Mouse (Mus musculus): ENCODE measurements around the gene Slc13a3. TPM values are rescaled to one million over a fixed set of nuclear protein-coding genes. Genes with fewer than 3 reads are reported as not detected.

Gene Slc13a3
- polyA plus RNA-seq, 1 experiment from 2014 or later = 0.24 TPM

DNA sequence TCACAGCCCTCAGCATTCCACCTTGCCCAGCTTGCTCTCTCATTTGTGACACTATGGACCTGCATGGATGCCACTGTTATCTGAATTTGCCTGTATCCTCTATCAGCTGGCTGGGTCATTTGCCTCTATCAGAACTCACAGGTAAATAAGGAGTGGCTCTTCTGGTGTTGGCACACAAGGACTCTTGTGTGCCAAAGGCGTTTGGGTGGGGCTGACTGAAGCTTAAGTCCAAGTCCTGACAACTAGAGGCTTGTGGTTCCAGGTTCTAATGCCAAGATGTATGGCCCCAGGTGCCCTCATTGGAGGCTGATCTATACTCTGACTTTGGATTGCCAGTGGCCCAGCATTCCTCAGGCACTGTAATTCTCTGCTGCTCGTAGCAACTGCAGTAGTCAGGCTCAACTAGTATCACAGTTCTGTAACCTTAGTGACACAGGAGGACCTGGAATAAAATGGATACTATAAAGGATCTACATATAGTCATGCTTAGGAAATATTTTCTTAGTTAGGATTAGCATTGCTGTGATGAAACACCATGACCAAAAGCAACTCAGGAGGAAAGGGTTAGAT is 24.8 kb upstream of the Slc13a3 start:
- no peak overlapping the region for H3K4me2 ChIP-seq
- no peak overlapping the region for H3K4me3 ChIP-seq
- 58% methylated on average over 2 of the region's 2 CpGs for WGBS
- ATAC-seq (replicated peaks; ENCODE audit: insufficient number of reproducible peaks, insufficient read depth, low FRiP score, low read depth) = no peak
- no peaks in the 10 kb centered on the region for H3K36me3 ChIP-seq
- H3K27me3 ChIP-seq = no peaks in the 10 kb centered on the region
- H3K27ac ChIP-seq = no peak overlapping the region
- no peak overlapping the region for H3K9ac ChIP-seq
- H3K9me3 ChIP-seq (replicated peaks) = no peaks in the 10 kb centered on the region
- H3K4me1 ChIP-seq (replicated peaks) = peaks cover 4% of the 10 kb centered on the region

DNA sequence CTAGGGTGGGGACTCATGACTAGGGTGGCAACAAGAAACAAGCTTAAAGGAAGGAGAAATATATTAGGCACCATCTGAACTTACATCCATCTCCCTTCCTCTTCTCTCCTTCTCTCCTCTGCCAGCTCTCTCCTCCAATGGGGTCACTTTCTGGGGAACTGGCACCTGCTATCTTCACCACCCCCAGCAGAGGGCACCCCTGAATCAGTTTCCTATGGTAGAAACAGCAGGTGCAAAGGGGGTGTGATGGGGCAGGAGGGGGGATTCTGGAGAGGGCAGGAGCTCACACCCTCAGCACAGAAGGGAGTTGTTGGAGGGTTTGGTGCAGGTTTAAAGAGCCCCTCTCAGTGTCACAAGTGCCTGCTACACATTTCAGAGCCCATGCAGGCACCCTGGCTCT is 23.2 kb upstream of the Slc13a3 start:
- no peak overlapping the region for H3K9ac ChIP-seq
- H3K27me3 ChIP-seq = no peaks in the 10 kb centered on the region
- peaks cover 13% of the 10 kb centered on the region for H3K4me1 ChIP-seq (replicated peaks)
- no peaks in the 10 kb centered on the region for H3K36me3 ChIP-seq
- no peak overlapping the region for H3K4me2 ChIP-seq
- ATAC-seq (replicated peaks; ENCODE audit: insufficient number of reproducible peaks, insufficient read depth, low FRiP score, low read depth) = no peak
- H3K9me3 ChIP-seq (replicated peaks) = no peaks in the 10 kb centered on the region
- H3K4me3 ChIP-seq = no peak overlapping the region
- no peak overlapping the region for H3K27ac ChIP-seq

DNA sequence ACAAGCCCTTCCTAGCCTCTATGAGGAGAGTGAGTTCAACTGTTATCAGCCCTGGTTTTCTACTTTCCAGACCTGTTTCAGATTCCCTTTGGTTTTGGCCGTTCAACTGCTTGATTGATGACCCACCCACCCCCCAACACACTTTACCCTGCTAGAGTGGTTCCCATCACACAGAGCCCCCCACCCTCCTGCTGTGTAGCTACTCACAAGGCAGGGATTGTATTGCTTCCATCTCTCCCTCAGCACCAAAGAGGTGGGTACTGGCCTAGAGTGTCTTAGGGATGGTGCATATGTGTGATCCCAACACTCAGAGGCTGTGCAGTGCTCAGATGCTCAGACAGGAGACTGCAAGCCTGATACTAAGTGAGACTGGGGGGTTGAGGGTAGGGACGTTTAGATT is 21.5 kb upstream of the Slc13a3 start:
- H3K36me3 ChIP-seq = peaks cover 11% of the 10 kb centered on the region
- H3K4me2 ChIP-seq = no peak overlapping the region
- H3K9me3 ChIP-seq (replicated peaks) = no peaks in the 10 kb centered on the region
- H3K27ac ChIP-seq = no peak overlapping the region
- H3K27me3 ChIP-seq = no peaks in the 10 kb centered on the region
- H3K9ac ChIP-seq = no peak overlapping the region
- H3K4me3 ChIP-seq = no peak overlapping the region
- WGBS = 46% methylated on average over 2 of the region's 2 CpGs
- peaks cover 13% of the 10 kb centered on the region for H3K4me1 ChIP-seq (replicated peaks)
- ATAC-seq (replicated peaks; ENCODE audit: insufficient number of reproducible peaks, insufficient read depth, low FRiP score, low read depth) = no peak

DNA sequence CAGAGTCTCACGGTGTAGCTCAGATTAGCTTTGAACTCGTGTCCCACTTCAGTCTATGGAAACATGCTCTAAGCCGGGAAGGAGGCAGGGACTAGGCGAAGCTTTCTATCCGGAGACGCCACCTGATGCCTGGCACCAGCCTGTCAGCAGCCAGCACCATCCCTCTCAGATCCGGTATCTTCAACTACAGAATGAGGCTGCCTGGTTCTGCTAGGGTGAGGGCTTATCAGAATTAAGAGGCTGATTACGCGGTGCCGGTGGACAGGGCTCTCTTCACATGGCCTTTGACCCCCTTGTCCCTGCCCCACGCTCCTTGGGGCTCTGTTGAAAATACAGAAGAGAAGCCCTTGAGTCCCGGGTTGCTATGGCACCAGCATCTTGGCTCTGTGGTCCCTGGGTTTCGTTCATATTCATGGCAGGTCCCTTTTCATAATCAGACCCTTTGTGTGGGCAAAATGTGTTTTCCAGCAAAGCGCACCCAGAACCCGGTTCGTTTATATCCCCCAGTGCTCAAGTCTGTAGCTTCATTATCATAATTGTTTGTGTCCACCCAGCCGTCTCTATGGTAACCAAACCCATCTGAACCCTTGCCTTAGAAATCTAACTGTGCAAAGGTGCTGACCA is 20.7 kb upstream of the Slc13a3 start:
- ATAC-seq (replicated peaks; ENCODE audit: insufficient number of reproducible peaks, insufficient read depth, low FRiP score, low read depth) = no peak
- H3K9me3 ChIP-seq (replicated peaks) = no peaks in the 10 kb centered on the region
- H3K27me3 ChIP-seq = no peaks in the 10 kb centered on the region
- H3K4me3 ChIP-seq = peak overlapping the region; percentile 83
- H3K4me2 ChIP-seq = peak overlapping the region; percentile 75
- H3K27ac ChIP-seq = peak overlapping the region; percentile 83; the same call in 1 of the 2 replicates
- peaks cover 13% of the 10 kb centered on the region for H3K4me1 ChIP-seq (replicated peaks)
- WGBS = 27% methylated on average over 17 of the region's 17 CpGs
- H3K36me3 ChIP-seq = peaks cover 12% of the 10 kb centered on the region
- H3K9ac ChIP-seq = peak overlapping the region; percentile 83

DNA sequence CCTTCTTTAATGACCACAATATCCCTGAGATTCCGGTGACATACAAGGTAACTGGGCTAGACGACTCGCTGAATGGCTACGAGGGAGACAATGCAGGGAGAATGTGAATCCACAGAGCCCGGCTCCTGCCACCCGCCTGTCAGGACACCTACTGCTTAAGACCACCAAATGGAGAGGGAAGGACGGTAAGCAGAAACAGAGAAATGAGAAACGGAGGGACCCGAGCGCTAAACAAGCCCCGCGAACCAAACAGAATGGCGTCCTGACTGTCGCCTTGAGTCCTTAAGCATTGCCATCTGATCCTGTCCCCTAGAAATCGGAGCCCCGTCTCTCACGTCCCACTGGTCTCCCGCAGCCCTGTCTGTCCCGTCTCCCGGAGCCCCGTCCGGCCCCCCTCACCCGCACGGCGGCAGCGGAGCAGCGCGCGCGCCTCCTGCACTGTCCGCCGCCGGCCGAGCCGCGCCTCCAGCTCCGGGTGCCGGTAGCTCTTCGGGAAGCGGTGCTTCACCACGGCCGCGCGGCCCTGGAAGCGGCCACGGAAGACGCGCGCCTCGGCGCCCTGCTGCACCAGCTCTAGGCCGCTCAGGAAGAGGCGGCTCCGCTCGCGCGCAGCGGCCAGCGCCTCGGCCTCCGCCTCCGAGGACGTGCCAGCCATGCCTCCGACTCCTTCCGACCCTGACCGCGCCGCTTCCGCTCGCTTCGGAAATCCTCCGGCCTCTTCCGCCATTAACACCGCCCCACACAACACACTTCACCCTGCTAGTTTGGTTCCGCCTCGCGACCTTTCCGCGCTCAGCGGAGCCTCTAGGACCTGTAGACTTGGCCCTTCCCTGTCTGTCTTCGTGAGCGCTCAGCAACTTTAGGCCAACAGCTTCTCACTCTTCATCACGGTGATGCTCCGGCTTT is 19.9 kb upstream of the Slc13a3 start, which contains the start of gene Trp53rka:
Gene Trp53rka, minus strand, starts transcription at position 677 of the 906 bp plus-strand sequence.
- Histone ChIP-seq H3K27ac (peak within 1 kb of the TSS; percentile 83), H3K9me3 (replicated peaks) (no peaks in the 10 kb centered on the region), H3K27me3 (no peaks in the 10 kb centered on the region), H3K36me3 (peaks cover 15% of the 10 kb centered on the region), H3K4me3 (peak within 1 kb of the TSS; percentile 83), H3K9ac (peak within 1 kb of the TSS; percentile 83), H3K4me1 (replicated peaks) (peaks cover 13% of the 10 kb centered on the region), H3K4me2 (peak within 1 kb of the TSS; percentile 75)
- under 1% methylated on average over 84 of the region's 84 CpGs for WGBS
- peak; percentile 87 for ATAC-seq (replicated peaks; ENCODE audit: insufficient number of reproducible peaks, insufficient read depth, low FRiP score, low read depth)

DNA sequence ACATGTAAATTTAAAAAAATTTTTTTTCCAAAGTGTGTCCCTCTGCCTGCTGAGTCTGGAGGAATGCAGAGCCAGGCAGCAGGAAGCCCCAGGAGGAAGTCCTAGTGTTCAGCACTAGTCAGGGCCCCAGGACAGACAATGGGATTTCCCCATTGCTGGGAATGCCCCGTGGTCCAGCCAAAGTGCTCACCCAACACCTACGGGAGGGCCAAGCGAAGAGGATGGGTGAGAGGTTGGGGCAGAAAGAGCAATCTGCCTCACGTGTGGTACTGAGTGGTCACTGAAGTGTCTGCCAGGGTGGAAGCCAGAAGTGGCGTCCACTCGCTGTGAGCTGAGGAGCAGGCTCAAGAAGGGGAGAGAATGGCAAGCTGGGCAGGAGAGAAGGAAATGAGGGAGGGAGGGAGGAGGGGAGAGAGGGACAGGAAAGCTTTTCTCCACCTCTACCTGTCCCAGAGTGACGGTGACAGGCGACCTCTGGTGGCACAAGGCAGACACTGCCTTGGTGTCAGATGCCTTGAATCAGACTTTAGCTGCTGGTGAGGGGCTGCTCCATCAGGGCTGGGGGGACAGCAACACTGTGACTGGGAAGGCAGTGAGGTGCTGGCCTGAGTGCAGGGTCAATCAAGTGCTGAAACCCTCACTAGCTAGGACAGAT is 14.0 kb upstream of the Slc13a3 start:
- Histone ChIP-seq H3K27ac (no peak overlapping the region), H3K36me3 (peaks cover 15% of the 10 kb centered on the region), H3K9me3 (replicated peaks) (no peaks in the 10 kb centered on the region), H3K27me3 (no peaks in the 10 kb centered on the region; the same call in none of the 2 replicates), H3K4me2 (no peak overlapping the region), H3K4me1 (replicated peaks) (peaks cover 14% of the 10 kb centered on the region), H3K9ac (no peak overlapping the region), H3K4me3 (no peak overlapping the region)
- ATAC-seq (replicated peaks; ENCODE audit: insufficient number of reproducible peaks, insufficient read depth, low FRiP score, low read depth) = 0 out of 2 replicates have a peak, but pooled peaks have one; percentile 26
- 16% methylated on average over 8 of the region's 8 CpGs for WGBS

DNA sequence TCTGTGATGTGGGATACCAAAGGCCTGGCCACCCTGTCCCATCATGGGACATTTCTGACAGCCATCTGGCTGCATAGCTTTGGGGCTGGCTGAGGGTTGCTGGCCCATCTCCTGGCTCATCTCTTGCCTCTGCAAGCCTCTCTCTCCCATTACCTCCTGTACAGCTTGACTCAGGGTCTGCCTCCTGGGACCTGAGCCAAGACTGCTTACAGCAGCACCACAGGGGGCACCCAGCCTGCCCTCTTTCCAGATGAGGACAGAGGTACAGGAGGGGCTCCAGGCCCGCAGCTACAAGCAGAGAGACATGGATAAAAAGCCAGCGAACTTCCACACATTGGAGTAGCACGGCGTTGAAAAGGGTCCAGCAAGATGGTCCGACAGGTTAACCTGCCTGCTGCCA is 13.4 kb upstream of the Slc13a3 start:
- Histone ChIP-seq H3K36me3 (peaks cover 15% of the 10 kb centered on the region), H3K4me3 (no peak overlapping the region), H3K9ac (no peak overlapping the region), H3K4me1 (replicated peaks) (peaks cover 12% of the 10 kb centered on the region), H3K9me3 (replicated peaks) (no peaks in the 10 kb centered on the region), H3K27me3 (no peaks in the 10 kb centered on the region; the same call in none of the 2 replicates), H3K4me2 (no peak overlapping the region), H3K27ac (no peak overlapping the region)
- no peak for ATAC-seq (replicated peaks; ENCODE audit: insufficient number of reproducible peaks, insufficient read depth, low FRiP score, low read depth)
- WGBS = 81% methylated on average over 5 of the region's 5 CpGs

DNA sequence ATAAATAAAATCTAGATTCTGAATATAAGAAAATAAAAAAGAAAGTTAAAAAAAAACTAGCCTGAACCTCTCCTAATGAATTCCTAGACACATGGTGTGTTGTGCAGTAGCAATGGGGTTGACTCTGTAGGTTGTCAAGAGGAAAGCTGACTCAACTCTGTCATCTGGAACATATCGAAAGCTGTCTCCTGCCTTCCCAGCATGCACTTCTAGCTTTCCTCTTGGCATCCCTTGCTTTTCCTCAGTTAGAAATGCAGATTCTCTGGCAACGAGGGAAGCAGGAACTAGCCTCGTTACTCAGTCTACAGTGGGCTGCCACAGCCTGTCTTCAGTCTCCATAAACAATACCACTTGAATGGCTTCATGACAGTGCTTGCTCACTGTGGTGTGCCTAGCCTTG is 12.8 kb upstream of the Slc13a3 start:
- Histone ChIP-seq H3K9me3 (replicated peaks) (no peaks in the 10 kb centered on the region), H3K4me1 (replicated peaks) (peaks cover 12% of the 10 kb centered on the region)
- WGBS = 60% methylated on average over 3 of the region's 3 CpGs

DNA sequence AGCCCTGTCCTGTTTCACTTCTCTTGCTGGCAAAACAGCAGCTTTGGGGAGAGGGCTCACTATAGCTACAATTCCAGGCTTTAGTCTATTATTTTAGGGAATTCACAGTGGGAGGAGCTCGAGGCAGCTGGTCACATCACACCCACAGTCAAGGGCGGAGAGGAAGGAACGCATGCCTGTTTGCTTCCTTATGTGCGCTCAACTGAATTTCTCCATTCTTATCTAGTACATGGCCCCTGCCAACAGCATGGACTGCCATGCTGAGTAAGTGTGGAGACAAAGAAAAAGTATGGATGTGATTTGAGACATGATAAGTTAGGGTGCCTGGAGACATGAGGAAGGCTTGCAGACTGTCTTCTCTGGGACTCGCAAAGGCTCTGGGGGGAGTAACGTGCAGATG is 11.1 kb upstream of the Slc13a3 start:
- no peak overlapping the region for H3K27ac ChIP-seq
- no peak overlapping the region for H3K4me2 ChIP-seq
- peaks cover 12% of the 10 kb centered on the region for H3K4me1 ChIP-seq (replicated peaks)
- 41% methylated on average over 6 of the region's 6 CpGs for WGBS
- peaks cover 3% of the 10 kb centered on the region; the same call in 1 of the 2 replicates for H3K36me3 ChIP-seq
- no peak overlapping the region for H3K4me3 ChIP-seq
- H3K9ac ChIP-seq = no peak overlapping the region
- no peaks in the 10 kb centered on the region for H3K9me3 ChIP-seq (replicated peaks)
- ATAC-seq (replicated peaks; ENCODE audit: insufficient number of reproducible peaks, insufficient read depth, low FRiP score, low read depth) = no peak
- peaks cover 2% of the 10 kb centered on the region for H3K27me3 ChIP-seq

More for the DNA sequence above, 12.8 kb upstream of the Slc13a3 start:
- Histone ChIP-seq H3K4me2 (no peak overlapping the region), H3K27me3 (peaks cover 2% of the 10 kb centered on the region), H3K36me3 (peaks cover 14% of the 10 kb centered on the region), H3K4me3 (no peak overlapping the region), H3K27ac (no peak overlapping the region), H3K9ac (no peak overlapping the region)
- ATAC-seq (replicated peaks; ENCODE audit: insufficient number of reproducible peaks, insufficient read depth, low FRiP score, low read depth) = no peak

DNA sequence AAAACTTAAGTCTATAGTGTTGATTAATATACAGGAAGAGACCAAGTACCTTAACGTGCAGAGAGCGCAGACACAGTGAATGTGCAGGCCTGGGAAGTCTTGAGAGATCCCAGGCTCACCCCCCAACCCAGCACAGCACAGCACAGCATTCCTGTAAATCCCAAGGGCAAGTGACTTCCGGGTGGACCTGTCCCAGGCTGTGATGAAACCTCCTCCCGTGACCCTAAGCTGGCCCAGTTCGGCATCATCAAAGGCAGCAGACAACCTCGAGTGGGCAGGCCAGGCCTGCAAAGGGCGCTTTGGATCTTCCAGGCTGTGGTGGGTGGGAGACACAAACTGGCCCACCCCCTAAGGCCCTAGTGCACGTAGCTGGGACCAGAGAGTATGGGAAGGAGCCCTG is 9.0 kb upstream of the Slc13a3 start:
- Histone ChIP-seq H3K27me3 (peaks cover 2% of the 10 kb centered on the region), H3K4me1 (replicated peaks) (peaks cover 11% of the 10 kb centered on the region), H3K27ac (no peak overlapping the region), H3K4me3 (no peak overlapping the region), H3K9me3 (replicated peaks) (no peaks in the 10 kb centered on the region), H3K36me3 (no peaks in the 10 kb centered on the region), H3K9ac (no peak overlapping the region), H3K4me2 (no peak overlapping the region)
- WGBS = 50% methylated on average over 8 of the region's 8 CpGs
- ATAC-seq (replicated peaks; ENCODE audit: insufficient number of reproducible peaks, insufficient read depth, low FRiP score, low read depth) = no peak

DNA sequence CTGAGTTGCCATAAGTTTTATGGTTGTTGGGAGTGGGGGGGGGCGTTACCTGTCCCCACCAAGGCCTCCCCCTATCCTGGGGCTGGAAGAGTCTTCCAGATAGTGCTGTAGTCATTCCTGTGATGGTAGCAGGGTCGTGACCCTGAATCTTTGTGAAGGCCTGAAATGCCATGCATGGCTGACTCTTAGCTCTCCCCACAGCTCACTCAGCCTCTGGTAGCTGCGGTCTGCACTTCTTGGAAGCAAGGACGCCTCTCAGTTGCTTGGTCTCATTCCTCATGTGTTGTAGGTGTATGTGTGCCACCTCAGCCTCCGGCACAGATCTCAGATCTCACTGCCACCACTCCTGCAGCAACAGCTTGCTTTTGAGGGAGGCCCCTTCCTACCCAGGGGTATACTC is 2.8 kb upstream of the Slc13a3 start:
- H3K27ac ChIP-seq = no peak overlapping the region
- no peak overlapping the region for H3K4me3 ChIP-seq
- no peak overlapping the region for H3K4me2 ChIP-seq
- no peaks in the 10 kb centered on the region for H3K36me3 ChIP-seq
- H3K27me3 ChIP-seq = peaks cover 40% of the 10 kb centered on the region
- H3K9me3 ChIP-seq (replicated peaks) = no peaks in the 10 kb centered on the region
- no peak overlapping the region for H3K9ac ChIP-seq
- no peak for ATAC-seq (replicated peaks; ENCODE audit: insufficient number of reproducible peaks, insufficient read depth, low FRiP score, low read depth)
- H3K4me1 ChIP-seq (replicated peaks) = peaks cover 4% of the 10 kb centered on the region; the same call in 1 of the 2 replicates
- WGBS = 53% methylated on average over 5 of the region's 5 CpGs
